Mouse (Mus musculus) hindlimb bud, embryonic 11.5 days (tissue): Measurements from ENCODE around the gene Tead1.
A peak's percentile ranks its signal among the peaks of the same experiment; 100 is the strongest.

Source experiments
- DNase-seq: peaks from one replicate; pipeline ENCODE4 v3.0.0-alpha.2; 2012; ENCODE audit warnings: low read depth, low spot score; ENCODE audit errors: extremely low spot score

Gene Tead1

DNA sequence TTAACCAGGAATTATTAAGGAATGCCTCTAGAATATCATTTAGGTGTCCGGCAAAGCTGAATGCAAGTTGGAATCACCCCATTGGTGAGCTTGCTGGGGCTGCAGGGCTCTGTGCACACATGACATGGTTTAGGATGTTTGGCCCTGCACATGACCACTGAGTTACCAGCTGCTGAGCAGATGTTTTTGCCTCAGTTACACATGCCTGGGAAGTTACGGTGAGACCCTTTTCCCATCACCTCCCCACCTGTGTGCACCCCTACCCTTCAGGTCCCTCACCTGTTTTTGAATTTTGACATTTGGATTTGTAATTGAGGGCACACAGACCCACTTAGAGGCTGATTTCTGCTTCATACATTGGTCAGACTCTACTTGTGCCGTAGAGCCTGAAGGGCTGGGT is 6.9 kb downstream of the Tead1 start:
- no peak for DNase-seq

GRCm38 (mm10) chr7:112686586-112686985 is 7.5 kb downstream of the Tead1 start:
- DNase-seq = no peak

- DNase-seq = no peak
Observed at GRCm38 (mm10) chr7:112688425-112689001, 9.4 kb downstream of the Tead1 start.

- no peak for DNase-seq
Observed at GRCm38 (mm10) chr7:112690836-112691781, 12.0 kb downstream of the Tead1 start.

DNA sequence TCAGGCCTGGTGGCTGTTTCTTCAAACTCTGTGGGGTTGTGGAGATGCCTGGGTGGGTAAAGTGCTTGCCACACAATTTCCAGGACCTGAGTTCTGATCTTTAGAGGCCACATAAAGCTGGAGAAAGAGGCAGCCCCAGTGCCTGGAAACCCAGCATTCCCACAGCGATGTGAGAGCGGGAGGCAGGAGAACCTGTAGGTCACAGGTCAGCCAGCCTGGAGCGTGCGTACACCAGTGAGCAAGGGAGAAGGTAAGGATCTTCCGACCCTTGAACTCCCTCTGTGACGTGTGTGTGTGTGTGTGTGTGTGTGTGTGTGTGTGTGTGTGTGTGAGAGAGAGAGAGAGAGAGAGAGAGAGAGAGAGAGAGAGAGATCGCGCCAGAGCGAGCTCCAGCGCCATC is 14.4 kb downstream of the Tead1 start:
- DNase-seq = no peak

GRCm38 (mm10) chr7:112696777-112697161 is 17.7 kb downstream of the Tead1 start:
- no peak for DNase-seq

DNA sequence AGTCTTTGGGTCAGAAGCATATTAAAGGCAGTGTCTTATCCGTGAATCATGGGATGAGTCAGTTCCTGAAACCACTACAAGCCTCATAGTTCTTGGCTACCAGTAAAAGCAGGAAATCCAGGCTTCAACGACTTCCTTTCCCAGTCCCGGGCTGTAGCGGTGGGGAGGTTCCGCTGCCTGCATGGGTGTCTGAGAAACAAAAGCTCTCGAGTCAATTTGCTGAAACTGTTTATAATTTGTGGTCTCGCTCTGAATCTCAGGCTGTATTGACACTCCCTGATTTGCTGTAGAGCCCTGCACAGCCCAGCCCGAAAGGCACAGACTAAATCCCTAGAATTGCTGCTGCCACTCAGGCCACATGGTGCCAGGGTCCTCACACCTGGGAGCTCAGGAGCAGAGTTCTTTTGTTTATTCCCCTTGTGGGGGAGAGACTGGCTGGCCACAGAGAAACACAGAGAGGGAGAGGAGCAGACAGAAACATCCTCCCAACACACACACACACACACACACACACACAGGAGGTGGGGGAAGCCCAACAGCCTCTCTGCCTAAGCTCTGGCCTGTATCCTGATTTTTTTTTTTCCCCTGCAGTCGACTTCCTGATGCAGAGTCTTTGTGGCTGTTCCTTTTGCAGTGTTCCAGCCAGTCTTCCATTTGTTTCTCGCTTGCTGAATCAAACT is 18.2 kb downstream of the Tead1 start:
- no peak for DNase-seq

DNA sequence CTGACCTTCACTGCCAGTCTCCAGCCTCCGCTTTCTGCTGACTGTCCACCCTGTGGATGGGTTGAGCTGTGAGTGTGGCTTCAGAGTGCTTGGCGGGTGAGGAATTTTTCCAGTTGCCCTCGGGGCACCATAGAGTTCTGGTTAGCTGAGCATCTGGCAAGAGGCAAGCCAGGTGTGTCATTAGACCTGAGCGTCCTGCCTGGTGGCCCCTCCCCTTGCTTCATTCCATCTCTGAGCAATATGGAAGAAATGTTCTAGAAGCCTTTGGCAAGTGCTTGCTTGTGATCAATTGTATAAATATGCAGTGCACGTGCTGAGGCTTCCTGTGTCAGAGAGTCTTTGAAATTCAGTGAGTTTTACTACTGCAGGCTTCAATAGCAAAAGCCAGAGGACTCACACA is 21.0 kb downstream of the Tead1 start:
- DNase-seq = no peak

GRCm38 (mm10) chr7:112703341-112703740 is 24.2 kb downstream of the Tead1 start:
- DNase-seq = no peak

DNA sequence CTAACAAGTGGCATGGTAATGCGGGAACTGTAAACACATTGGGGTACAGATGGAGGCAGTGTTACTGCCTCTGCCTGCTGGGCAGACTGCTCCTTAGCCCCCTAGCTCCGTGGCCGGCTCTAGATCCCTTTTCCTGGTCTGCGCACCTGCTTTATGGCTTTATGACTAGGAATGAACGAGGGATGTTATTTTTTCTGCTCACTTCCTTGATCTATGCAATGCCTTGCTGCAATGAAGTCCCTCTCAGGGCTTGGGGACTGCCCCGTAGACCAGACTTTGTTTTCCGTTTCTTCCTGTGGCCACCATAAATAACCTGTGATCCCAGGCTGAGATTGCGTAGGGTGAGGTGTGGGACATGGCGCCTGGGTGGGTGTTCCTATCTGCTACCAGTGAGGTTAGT is 26.8 kb downstream of the Tead1 start:
- no peak for DNase-seq

DNA sequence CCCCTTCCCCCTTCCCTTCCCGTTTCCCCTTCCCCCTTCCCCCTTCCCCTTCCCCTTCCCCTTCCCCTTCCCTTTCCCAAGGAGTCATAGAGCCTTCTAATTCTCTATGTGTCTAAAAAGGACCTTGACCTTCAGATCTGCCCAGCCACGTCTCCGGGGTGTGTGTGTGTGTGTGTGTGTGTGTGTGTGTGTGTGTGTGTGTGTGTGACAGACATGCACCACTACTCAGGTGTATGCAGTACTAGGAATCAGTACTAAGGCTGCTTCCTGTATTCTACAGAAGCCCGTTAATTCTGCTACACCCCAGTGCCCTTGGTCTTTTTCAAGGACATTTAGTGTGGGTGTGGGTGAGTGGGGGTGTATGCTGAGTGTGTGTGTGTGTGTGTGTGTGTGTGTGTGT is 27.6 kb downstream of the Tead1 start:
- DNase-seq = no peak

GRCm38 (mm10) chr7:112710409-112711107 is 31.4 kb downstream of the Tead1 start:
- DNase-seq = no peak

GRCm38 (mm10) chr7:112711977-112712376 is 32.9 kb downstream of the Tead1 start:
- DNase-seq = no peak

DNA sequence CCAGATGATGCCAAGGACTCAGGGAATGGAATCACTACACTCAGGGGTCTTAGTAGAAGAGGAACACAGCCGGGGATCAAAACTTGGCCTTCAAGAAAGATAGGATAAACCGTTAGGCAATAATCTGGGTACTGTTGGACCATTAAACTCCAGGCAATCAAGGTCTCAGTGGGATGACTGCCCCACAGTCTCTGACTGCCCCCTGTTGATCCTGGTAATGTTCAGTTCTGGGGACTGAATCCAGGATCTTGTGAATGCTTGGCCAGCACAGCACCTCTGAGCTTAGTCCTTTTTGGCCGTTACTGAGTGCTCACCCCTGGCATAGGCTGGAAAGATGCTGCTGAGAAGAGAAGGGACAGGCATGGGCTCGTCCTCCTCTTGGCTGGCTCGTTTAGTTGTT is 34.4 kb downstream of the Tead1 start:
- DNase-seq = no peak

GRCm38 (mm10) chr7:112714783-112715182 is 35.7 kb downstream of the Tead1 start:
- DNase-seq = no peak

DNA sequence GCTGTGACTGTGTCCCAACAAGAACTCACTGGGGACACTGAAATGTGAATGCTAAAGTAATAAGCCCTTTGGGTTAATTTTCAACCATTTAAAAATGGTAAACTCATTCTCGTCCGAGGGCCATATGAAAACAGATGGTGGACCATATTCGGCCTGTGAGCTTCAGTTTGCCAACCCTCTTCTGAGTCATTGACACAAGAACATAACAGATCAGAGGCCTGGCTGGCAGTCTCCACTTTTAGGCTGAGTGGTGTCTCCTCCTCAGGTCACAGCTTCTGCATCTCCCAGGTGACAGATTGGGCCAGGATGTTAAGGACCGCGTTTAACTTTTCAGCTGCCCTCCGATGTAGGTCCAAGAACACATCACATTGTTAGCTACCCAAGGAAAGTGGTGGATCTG is 37.6 kb downstream of the Tead1 start:
- DNase-seq = no peak

DNA sequence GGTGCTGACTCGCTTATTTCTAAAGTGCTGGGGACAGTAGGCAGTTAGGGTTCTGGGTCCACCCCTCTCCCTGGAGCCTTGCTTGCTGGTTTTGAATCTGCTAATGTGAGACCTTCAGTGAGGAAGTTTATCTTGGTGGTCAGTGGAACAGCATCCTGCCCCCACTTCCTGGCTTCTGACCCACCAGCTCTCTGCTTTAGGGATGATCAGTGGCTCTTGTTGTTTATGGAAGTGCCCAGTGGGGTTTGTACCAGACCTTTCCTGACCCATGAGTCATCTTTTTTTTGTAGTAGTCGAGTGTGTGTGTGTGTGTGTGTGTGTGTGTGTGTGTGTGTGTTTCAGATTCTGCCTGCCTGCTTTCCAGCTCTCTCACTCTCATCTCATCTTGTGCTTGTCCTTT is 38.6 kb downstream of the Tead1 start:
- DNase-seq = no peak

- DNase-seq = peak; percentile 79
Observed at GRCm38 (mm10) chr7:112719394-112720142, 40.5 kb downstream of the Tead1 start.

- peak; percentile 74 for DNase-seq
Observed at GRCm38 (mm10) chr7:112720143-112720988, 41.2 kb downstream of the Tead1 start.

DNA sequence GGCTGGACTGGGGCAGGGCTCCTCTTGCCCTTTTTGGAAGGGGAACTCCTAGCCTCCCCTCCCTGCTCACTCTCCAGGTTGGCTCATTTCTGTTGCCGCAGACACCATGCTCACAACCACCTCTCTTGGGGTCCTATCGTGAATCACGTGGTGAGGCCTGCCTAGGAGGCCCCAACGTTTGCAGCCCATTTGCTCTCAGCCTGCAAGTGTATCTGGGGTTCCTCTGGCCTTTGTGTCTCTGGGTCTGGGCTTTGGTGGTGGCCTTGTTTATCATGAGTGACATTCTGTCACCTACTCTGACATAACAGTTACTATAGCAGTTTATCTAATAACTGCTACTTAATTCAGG is 41.8 kb downstream of the Tead1 start:
- no peak for DNase-seq
